Mouse (Mus musculus) gastrocnemius, adult 18-20 months (tissue): ENCODE data around the gene Myo1e. TPM values are rescaled to one million over a fixed set of nuclear protein-coding genes. Genes with fewer than 3 reads are reported as not detected.
A peak's percentile ranks its signal among the peaks of the same experiment; 100 is the strongest.

ENCODE experiments used
- DNase-seq: peaks from one replicate; pipeline ENCODE4 v3.0.0; 2021; ENCODE audit warnings: low spot score
- total RNA-seq, 2 experiments: library from RNA; stranded (reverse); gene quantifications; 2 replicates each; pipeline ENCODE4 v1.2.3; 2021

Myo1e gene
- total RNA-seq, 2 experiments from 2014 or later = 6.8 to 8.7 TPM

- DNase-seq = no peak
Observed at GRCm38 (mm10) chr9:70356254-70356653, 149.1 kb downstream of the Myo1e start.

- no peak for DNase-seq
Observed at GRCm38 (mm10) chr9:70359402-70360131, 152.4 kb downstream of the Myo1e start.

GRCm38 (mm10) chr9:70364741-70365140 lies 157.6 kb downstream of the Myo1e start:
- no peak for DNase-seq

GRCm38 (mm10) chr9:70365915-70366314 lies 158.8 kb downstream of the Myo1e start:
- no peak for DNase-seq

- DNase-seq = no peak
Observed at GRCm38 (mm10) chr9:70366898-70367297, 159.7 kb downstream of the Myo1e start.

- no peak for DNase-seq
Observed at GRCm38 (mm10) chr9:70371638-70372037, 164.5 kb downstream of the Myo1e start.

GRCm38 (mm10) chr9:70379502-70380467 lies 172.6 kb downstream of the Myo1e start:
- DNase-seq = no peak

GRCm38 (mm10) chr9:70382091-70382490 lies 174.9 kb downstream of the Myo1e start:
- DNase-seq = peak; percentile 20

GRCm38 (mm10) chr9:70383750-70384149 lies 176.6 kb downstream of the Myo1e start:
- DNase-seq = no peak

- DNase-seq = no peak
Observed at GRCm38 (mm10) chr9:70384494-70384893, 177.3 kb downstream of the Myo1e start.

- no peak for DNase-seq
Observed at GRCm38 (mm10) chr9:70384958-70385728, 178.0 kb downstream of the Myo1e start.

- peak; percentile 19 for DNase-seq
Observed at GRCm38 (mm10) chr9:70387410-70388119, 180.4 kb downstream of the Myo1e start.

GRCm38 (mm10) chr9:70389548-70389947 lies 182.4 kb downstream of the Myo1e start:
- DNase-seq = peak; percentile 6

- no peak for DNase-seq
Observed at GRCm38 (mm10) chr9:70391042-70391441, 183.9 kb downstream of the Myo1e start.

GRCm38 (mm10) chr9:70391660-70392562 lies 184.8 kb downstream of the Myo1e start:
- no peak for DNase-seq

- peak; percentile 36 for DNase-seq
Observed at GRCm38 (mm10) chr9:70392563-70392907, 185.4 kb downstream of the Myo1e start.

GRCm38 (mm10) chr9:70395617-70396016 lies 188.5 kb downstream of the Myo1e start:
- no peak for DNase-seq

GRCm38 (mm10) chr9:70396083-70396482 lies 188.9 kb downstream of the Myo1e start:
- DNase-seq = no peak

GRCm38 (mm10) chr9:70401937-70402539 lies 194.9 kb downstream of the Myo1e start:
- no peak for DNase-seq

GRCm38 (mm10) chr9:70406596-70406995 lies 199.4 kb downstream of the Myo1e start:
- DNase-seq = peak; percentile 25
